14 mouse cellular contexts compared by ENCODE assay signal in the genomic region with DNA sequence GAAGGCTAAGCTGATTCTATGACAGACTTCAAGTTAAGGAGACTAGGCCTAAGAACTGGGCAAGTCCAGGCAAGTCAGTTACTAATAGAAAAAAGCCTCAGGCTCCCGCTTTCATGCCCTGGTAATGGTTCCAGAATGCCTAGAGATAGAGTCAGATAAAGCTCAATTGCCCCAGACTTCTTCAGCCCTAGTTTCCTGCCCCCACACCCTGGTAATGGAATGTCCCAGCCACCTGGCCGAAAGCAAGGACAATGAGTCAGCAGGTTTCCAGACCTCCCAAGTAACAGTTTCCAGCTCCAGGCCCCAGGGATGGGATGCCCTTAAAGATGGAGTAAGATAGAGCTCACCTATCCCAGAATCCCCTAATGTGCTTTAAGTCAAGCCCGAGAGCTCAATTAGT.
DNase-seq lines count a peak whose midpoint lies in the region.
"Had no signal": no experiment of that assay in that cellular context is flagged by ENCODE, and none has a peak within 500 bp of the region (broad histone marks: within the 10 kb centered on the region; RNA-seq: fewer than 3 reads in every experiment).

No protein-coding gene starts in this region.

- peak; percentile 15 for DNase-seq in adrenal gland, adult 2 months
- no peak for DNase-seq in adrenal gland, postnatal 25 days
- peak; percentile 4 for DNase-seq in urinary bladder, postnatal 14 days (ENCODE audit: low spot score)
- DNase-seq in urinary bladder, adult 2 months (ENCODE audit: low spot score): no peak
- DNase-seq in R1 (ENCODE audit: low read depth, low spot score): peak; percentile 88
- DNase-seq in spleen, postnatal 4 days (ENCODE audit: low spot score in 2 of 2): no peak
- no peak for DNase-seq in gastrocnemius, postnatal 36 days
- DNase-seq in cerebellum, adult 11 months: no peak
- DNase-seq: cerebellum, adult 8-10 months; cerebellum, postnatal 14 days; embryo, embryonic 11 days; heart, adult 2 months; heart, postnatal 14 days; kidney, adult 11 months had no signal

- intact Hi-C loops in gastrocnemius, postnatal 36 days (cut with DNase I): no loop called here

Comparison
In these comparisons a context has a peak if more than half of its experiments do, and no peak if none do; other contexts are left out.
1. DNase-seq: peak in adrenal gland, adult 2 months (single experiment), urinary bladder, postnatal 14 days (single experiment) and R1 (single experiment); none in adrenal gland, postnatal 25 days (single experiment), urinary bladder, adult 2 months (single experiment), spleen, postnatal 4 days (0 of 2), gastrocnemius, postnatal 36 days (0 of 2) and cerebellum, adult 11 months (single experiment).